Mouse (Mus musculus): ENCODE results near the gene Fam166a. TPM values are rescaled to one million over a fixed set of nuclear protein-coding genes. Genes with fewer than 3 reads are reported as not detected.
A peak's percentile ranks its signal among the peaks of the same experiment; 100 is the strongest.
"Not testable (repeated sequence)": the region's sequence is repeated elsewhere in the genome, so short reads cannot be mapped to it uniquely, and the experiment has no call there.

Gene Fam166a
- polyA plus RNA-seq, 1 experiment from 2014 or later: 1.5 TPM

DNA sequence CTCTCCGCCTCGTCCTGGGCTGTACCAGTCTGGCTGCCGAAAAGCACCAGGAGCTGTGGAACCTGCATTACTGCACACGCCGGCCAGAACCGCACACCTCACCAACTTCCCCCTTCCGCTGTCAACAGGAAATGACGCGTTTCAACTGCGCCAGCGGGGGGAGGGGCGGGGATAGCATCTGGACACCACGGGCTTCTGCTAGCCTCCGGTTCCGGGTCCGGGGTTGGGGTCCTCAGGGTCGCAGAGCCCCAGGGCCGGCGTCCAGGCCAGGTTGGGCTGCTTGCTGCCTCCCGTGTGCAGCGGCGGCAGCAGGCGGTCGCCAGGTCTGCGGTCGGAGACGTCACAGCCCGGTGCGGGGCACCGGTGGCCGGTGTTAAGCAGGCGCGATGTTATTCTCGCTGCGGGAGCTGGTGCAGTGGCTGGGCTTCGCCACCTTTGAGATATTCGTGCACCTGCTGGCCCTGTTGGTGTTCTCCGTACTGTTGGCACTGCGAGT lies 36.8 kb downstream of the Fam166a start, which contains the start of gene Tmem203:
TSS of gene Tmem203 (plus strand) at position 156 of the 496 bp plus-strand sequence.
- ATAC-seq (ENCODE audit: insufficient read depth, low FRiP score, low read depth): peak; percentile 86
- WGBS: 0% methylated on average over 39 of the region's 39 CpGs
- H3K4me1 ChIP-seq: peaks cover 14% of the 10 kb centered on the region

DNA sequence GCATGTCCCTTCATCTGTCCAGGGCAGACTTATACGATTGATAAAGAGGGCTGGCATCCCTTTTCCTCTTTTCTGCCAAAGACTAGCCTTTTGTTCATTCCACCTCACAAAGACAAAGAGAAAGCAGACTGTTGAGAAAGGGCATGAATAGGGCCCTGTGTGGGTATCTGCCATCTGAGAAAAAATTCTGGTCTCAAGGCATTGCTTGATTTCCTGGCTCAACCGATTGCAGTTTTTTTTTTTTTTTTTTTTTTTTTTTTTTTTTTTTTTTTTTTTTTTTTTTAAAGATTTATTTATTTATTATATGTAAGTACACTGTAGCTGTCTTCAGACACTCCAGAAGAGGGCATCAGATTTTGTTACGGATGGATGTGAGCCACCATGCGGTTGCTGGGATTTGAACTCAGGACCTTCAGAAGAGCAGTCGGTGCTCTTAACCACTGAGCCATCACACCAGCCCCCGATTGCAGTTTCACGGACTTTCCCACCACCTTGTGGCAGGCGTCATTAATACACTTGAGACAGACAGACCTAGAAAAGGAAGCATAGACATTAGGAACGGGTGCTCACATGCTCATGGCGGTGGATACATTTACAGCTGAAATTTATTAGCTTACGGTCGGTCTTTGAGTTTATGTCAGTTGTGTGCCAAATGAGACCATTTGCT lies 38.0 kb downstream of the Fam166a start:
- not testable (repeated sequence) for H3K9me3 ChIP-seq; ATAC-seq (ENCODE audit: insufficient read depth, low FRiP score, low read depth); H3K27me3 ChIP-seq (replicated peaks); H3K36me3 ChIP-seq; H3K27ac ChIP-seq
- Histone ChIP-seq H3K4me2 (peak overlapping the region; percentile 96), H3K9ac (0 out of 2 replicates have a peak overlapping the region, but pooled peaks have one; percentile 86), H3K4me1 (peaks cover 14% of the 10 kb centered on the region), H3K4me3 (replicated peaks) (peak overlapping the region; percentile 92)
- 57% methylated on average over 12 of the region's 12 CpGs for WGBS

More for the DNA sequence above, 36.8 kb downstream of the Fam166a start, which contains the start of gene Tmem203:
- Histone ChIP-seq H3K4me2 (peak within 1 kb of the TSS; percentile 96), H3K36me3 (peaks cover 15% of the 10 kb centered on the region; the same call in 1 of the 2 replicates), H3K9me3 (no peaks in the 10 kb centered on the region), H3K9ac (peak within 1 kb of the TSS; percentile 86), H3K27me3 (replicated peaks) (no peaks in the 10 kb centered on the region), H3K4me3 (replicated peaks) (peak within 1 kb of the TSS; percentile 92), H3K27ac (peak within 1 kb of the TSS; percentile 75)

DNA sequence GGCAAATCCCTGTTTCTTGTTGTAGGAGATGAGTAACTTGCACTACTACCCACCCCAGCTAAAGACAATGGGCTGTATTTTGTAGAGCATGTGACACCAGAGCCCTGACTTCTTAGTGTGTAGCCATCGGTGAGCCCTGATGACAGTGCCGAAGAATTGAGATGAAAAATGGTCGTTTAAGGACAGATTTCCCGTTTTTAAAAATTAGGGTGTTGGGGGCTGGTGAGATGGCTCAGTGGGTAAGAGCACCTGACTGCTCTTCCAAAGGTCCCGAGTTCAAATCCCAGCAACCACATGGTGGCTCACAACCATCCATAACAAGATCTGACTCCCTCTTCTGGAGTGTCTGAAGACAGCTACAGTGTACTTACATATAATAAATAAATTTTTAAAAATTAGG lies 38.7 kb downstream of the Fam166a start:
- whole genome bisulfite sequencing: 86% methylated on average over 5 of the region's 5 CpGs
- H3K36me3 ChIP-seq; ATAC-seq (ENCODE audit: insufficient read depth, low FRiP score, low read depth); H3K27ac ChIP-seq; H3K27me3 ChIP-seq (replicated peaks); H3K4me3 ChIP-seq (replicated peaks); H3K4me2 ChIP-seq; H3K9me3 ChIP-seq; H3K9ac ChIP-seq: not testable (repeated sequence)
- H3K4me1 ChIP-seq: peaks cover 14% of the 10 kb centered on the region

DNA sequence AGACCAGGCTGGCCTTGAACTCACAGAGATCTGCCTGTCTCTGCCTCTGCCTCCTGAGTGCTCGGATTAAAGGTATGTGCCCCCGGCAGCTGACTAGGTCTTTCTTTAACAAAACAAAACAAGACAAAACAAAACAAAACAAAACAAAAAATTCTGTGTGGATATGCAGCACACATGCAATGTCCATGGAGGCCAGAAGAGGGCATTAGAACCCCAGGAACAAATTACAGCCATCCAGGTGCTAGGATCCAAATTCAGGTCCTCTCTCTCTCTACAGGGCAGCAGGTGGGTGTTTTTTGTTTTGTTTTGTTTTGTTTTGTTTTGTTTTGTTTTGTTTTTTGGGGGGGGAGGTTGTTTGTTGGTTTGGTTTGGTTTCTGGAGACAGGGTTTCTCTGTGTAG lies 40.3 kb downstream of the Fam166a start:
- no peak overlapping the region for H3K27ac ChIP-seq
- 50% methylated on average over 2 of the region's 2 CpGs for WGBS
- H3K4me2 ChIP-seq: no peak overlapping the region
- no peaks in the 10 kb centered on the region for H3K36me3 ChIP-seq
- H3K9me3 ChIP-seq: no peaks in the 10 kb centered on the region
- peaks cover 22% of the 10 kb centered on the region for H3K4me1 ChIP-seq
- no peak overlapping the region for H3K9ac ChIP-seq
- H3K27me3 ChIP-seq (replicated peaks): peaks cover 4% of the 10 kb centered on the region; the same call in 1 of the 2 replicates
- H3K4me3 ChIP-seq (replicated peaks): no peak overlapping the region
- ATAC-seq (ENCODE audit: insufficient read depth, low FRiP score, low read depth): no peak

DNA sequence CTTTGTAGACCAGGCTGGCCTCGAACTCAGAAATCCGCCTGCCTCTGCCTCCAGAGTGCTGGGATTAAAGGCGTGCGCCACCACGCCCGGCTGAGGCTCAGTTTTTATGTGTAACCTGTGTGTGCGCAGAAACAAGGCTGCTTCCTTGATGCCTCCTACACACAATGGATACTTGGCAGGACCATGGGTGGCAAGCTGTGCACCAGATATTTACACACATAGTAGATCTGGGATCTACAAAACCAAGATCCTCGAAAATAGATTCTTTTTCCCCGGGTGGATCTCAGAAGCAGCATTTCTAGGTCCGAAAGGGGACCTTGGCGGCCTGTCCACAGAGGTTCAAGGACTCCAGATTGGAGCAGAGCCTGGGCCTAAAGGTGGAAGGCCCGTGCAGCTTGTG lies 43.3 kb downstream of the Fam166a start:
- 51% methylated on average over 12 of the region's 12 CpGs for WGBS
- Histone ChIP-seq H3K9me3 (no peaks in the 10 kb centered on the region), H3K4me1 (peaks cover 33% of the 10 kb centered on the region), H3K36me3 (no peaks in the 10 kb centered on the region), H3K4me3 (replicated peaks) (peak overlapping the region; percentile 74), H3K27me3 (replicated peaks) (peaks cover 5% of the 10 kb centered on the region; the same call in 1 of the 2 replicates), H3K4me2 (peak overlapping the region; percentile 84), H3K27ac (peak overlapping the region; percentile 77), H3K9ac (no peak overlapping the region)
- no peak for ATAC-seq (ENCODE audit: insufficient read depth, low FRiP score, low read depth)

DNA sequence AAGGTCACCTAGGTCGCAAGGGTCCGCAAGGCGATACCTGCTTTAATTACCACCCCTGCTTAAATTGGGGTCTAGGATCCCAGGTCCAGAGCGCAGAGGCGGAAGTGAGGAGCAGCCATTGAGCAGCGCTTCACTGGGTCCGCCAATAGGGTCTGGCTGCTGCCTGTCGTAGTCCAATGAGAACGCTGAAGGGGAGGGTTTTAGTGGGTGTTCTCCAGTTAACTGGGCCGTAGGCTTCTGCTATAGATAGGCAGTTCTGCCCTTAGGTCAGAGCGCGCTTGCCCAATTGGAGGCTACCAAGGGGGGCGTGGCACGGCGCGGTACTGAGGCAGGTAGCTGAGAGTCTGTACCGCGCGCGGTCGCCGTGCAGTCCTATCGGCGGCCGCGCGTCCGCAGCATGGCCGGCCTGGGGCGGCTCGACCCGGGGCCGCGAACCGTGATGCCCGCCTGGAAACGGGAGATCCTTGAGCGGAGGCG lies 43.8 kb downstream of the Fam166a start, which contains the start of gene Tprn:
TSS of gene Tprn (plus strand) at position 328 of the 477 bp plus-strand sequence.
- Histone ChIP-seq H3K4me2 (peak within 1 kb of the TSS; percentile 84), H3K9me3 (no peaks in the 10 kb centered on the region), H3K4me1 (peaks cover 37% of the 10 kb centered on the region), H3K9ac (peak within 1 kb of the TSS; percentile 27; the same call in 1 of the 2 replicates), H3K36me3 (no peaks in the 10 kb centered on the region), H3K4me3 (replicated peaks) (peak within 1 kb of the TSS; percentile 74), H3K27ac (peak within 1 kb of the TSS; percentile 77), H3K27me3 (replicated peaks) (peaks cover 5% of the 10 kb centered on the region; the same call in 1 of the 2 replicates)
- under 1% methylated on average over 39 of the region's 39 CpGs for WGBS
- peak; percentile 98 for ATAC-seq (ENCODE audit: insufficient read depth, low FRiP score, low read depth)

DNA sequence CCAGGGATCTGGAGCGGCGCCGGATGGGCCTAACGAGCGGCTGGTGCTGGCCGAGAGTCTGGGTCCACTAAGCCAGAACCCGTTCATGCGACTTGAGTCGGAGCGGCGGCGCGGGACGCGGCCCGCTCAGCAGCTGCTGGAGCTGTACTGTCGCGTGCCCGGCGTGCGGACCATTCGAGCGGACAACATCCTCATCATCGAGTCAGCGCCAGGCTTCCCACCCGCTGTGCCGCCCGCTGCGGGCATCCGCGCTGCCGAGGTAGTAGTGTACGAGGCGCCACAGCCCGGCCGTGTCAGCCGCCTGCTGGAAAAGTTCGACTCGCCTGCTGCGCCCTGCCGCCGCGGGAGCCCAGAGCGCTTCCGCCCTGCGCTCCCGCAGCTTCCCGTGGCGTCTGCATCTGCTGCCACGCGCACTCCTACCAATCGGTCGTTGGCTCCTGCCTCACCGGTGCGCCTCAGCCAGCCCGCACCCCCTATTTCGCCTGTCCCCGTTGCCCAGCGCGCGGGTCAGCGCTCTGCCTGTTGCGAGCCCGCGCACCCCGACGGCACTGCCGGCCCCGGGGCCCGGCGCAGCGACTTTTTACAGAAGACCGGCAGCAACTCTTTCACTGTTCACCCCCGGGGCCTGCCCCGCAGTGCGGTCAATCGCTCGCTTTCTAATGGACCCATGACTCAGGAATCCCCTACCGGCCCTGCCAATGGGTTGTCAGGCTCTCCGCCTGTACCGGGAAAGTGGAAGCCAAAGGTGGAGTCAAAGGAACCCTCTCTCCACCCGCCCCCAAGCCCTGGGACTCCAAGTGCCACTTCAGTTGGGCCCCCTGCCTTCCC lies 44.5 kb downstream of the Fam166a start:
- Histone ChIP-seq H3K9ac (peak overlapping the region; percentile 27; the same call in 1 of the 2 replicates), H3K27ac (peak overlapping the region; percentile 48), H3K4me2 (peak overlapping the region; percentile 84), H3K9me3 (no peaks in the 10 kb centered on the region), H3K4me1 (peaks cover 41% of the 10 kb centered on the region), H3K27me3 (replicated peaks) (peaks cover 5% of the 10 kb centered on the region; the same call in 1 of the 2 replicates), H3K4me3 (replicated peaks) (peak overlapping the region; percentile 74), H3K36me3 (no peaks in the 10 kb centered on the region)
- under 1% methylated on average over 82 of the region's 82 CpGs for WGBS
- ATAC-seq (ENCODE audit: insufficient read depth, low FRiP score, low read depth): peak; percentile 2; the same call in 1 of the 2 replicates

DNA sequence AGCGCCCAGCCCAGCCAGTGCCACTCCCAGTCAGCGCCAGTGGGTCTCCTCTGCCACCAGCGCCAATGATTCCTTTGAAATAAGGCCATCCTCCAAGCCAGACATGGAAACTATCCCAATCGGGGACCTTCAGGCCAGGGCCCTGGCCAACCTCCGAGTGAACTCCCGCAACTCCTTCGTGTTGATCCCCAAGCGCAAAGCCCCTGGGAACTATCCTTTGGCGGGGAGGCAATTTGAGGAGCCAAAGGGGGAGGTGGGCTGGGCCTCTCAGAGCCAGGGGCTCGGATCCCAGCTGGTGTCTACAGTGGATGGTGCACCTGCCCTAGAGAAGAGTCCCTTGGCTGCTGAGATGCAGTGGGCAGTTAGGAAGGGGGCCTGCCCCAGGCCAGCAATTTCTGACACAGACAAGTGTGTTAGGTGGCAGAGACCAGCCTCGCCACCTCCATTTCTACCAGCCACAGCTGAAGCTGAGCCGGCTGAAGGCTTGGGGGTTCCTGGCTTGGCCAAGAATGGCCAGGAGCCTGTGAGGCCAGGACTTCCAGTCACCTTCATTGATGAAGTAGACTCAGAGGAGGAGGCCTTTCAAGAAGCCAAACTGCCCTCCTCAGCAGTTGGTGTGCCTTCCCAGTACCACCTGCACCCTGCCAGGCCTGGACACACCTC lies 45.2 kb downstream of the Fam166a start:
- Histone ChIP-seq H3K4me2 (peak overlapping the region; percentile 84), H3K9ac (peak overlapping the region; percentile 27; the same call in 1 of the 2 replicates), H3K27ac (no peak overlapping the region), H3K27me3 (replicated peaks) (peaks cover 5% of the 10 kb centered on the region; the same call in 1 of the 2 replicates), H3K4me1 (peaks cover 41% of the 10 kb centered on the region), H3K9me3 (no peaks in the 10 kb centered on the region), H3K36me3 (no peaks in the 10 kb centered on the region), H3K4me3 (replicated peaks) (peak overlapping the region; percentile 74)
- WGBS: 24% methylated on average over 12 of the region's 12 CpGs
- ATAC-seq (ENCODE audit: insufficient read depth, low FRiP score, low read depth): no peak

DNA sequence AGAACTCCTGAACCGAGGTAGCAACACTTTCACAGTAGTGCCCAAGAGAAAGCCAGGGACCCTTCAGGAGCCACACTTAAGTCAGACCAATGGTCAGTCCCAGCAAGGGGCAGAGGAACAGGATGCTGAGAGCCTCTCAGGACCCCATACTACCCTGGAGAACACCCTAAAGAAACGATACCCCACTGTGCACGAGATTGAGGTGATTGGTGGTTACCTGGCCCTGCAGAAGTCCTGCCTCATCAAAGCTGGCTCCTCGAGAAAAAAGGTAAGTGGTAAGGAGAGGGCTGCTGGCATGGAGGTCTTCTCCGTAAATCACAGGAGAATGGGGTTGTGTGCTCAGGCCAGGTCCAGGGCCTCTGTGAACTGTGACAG lies 45.7 kb downstream of the Fam166a start:
- H3K9ac ChIP-seq: no peak overlapping the region
- peaks cover 4% of the 10 kb centered on the region; the same call in 1 of the 2 replicates for H3K36me3 ChIP-seq
- no peak for ATAC-seq (ENCODE audit: insufficient read depth, low FRiP score, low read depth)
- 76% methylated on average over 5 of the region's 5 CpGs for WGBS
- H3K27me3 ChIP-seq (replicated peaks): peaks cover 5% of the 10 kb centered on the region; the same call in 1 of the 2 replicates
- H3K4me1 ChIP-seq: peaks cover 41% of the 10 kb centered on the region
- no peaks in the 10 kb centered on the region for H3K9me3 ChIP-seq
- H3K4me3 ChIP-seq (replicated peaks): peak overlapping the region; percentile 74
- H3K4me2 ChIP-seq: peak overlapping the region; percentile 84
- H3K27ac ChIP-seq: no peak overlapping the region

DNA sequence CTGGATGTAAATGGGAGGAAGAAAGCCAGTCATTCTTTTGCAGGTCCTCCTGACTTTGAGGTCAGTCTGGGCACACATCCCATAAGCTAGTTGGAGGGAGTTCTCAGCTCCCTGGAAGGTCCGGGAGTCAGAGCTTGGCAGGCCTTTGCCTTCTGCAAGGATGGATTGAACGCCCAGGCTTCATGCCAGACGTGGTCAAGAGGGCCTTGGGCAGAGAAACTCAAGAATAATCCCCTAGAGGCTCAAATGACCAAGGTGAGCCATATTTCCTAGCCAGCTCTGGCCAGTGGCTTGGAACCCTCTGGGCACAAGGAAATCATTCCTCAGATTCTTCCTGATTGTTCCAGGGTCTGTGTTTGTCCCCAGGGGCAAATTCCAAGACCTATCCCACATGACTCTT lies 46.3 kb downstream of the Fam166a start:
- Histone ChIP-seq H3K27ac (no peak overlapping the region), H3K36me3 (peaks cover 9% of the 10 kb centered on the region; the same call in 1 of the 2 replicates), H3K4me2 (peak overlapping the region; percentile 84), H3K4me3 (replicated peaks) (peak overlapping the region; percentile 74), H3K27me3 (replicated peaks) (peaks cover 5% of the 10 kb centered on the region; the same call in 1 of the 2 replicates), H3K4me1 (peaks cover 41% of the 10 kb centered on the region), H3K9ac (no peak overlapping the region), H3K9me3 (no peaks in the 10 kb centered on the region)
- 78% methylated on average over 3 of the region's 3 CpGs for WGBS
- ATAC-seq (ENCODE audit: insufficient read depth, low FRiP score, low read depth): no peak

Measured in stomach, embryonic 15.5 days (tissue).